Mouse (Mus musculus): ENCODE data around the gene Nacc1. TPM values are rescaled to one million over a fixed set of nuclear protein-coding genes. Genes with fewer than 3 reads are reported as not detected.

The Nacc1 gene
- polyA plus RNA-seq, 1 experiment from 2014 or later = 16.9 TPM

GRCm38 (mm10) chr8:84705960-84706359 is 18.3 kb upstream of the Nacc1 start:
- Histone ChIP-seq H3K36me3 (peaks cover 16% of the 10 kb centered on the region; the same call in 1 of the 2 replicates), H3K9ac (replicated peaks) (no peak overlapping the region)
- 2% methylated on average over 12 of the region's 12 CpGs for WGBS

GRCm38 (mm10) chr8:84704867-84705831 is 17.5 kb upstream of the Nacc1 start:
- Histone ChIP-seq H3K4me2 (peak overlapping the region; percentile 49), H3K4me1 (replicated peaks) (peaks cover 80% of the 10 kb centered on the region), H3K4me3 (replicated peaks) (peak overlapping the region; percentile 27), H3K27ac (no peak overlapping the region), H3K36me3 (peaks cover 15% of the 10 kb centered on the region), H3K27me3 (peaks cover 77% of the 10 kb centered on the region), H3K9ac (replicated peaks) (no peak overlapping the region), H3K9me3 (no peaks in the 10 kb centered on the region)
- WGBS = 2% methylated on average over 61 of the region's 61 CpGs
- no peak for ATAC-seq (ENCODE audit: insufficient number of reproducible peaks, insufficient read depth, low FRiP score, low TSS enrichment, low read depth)

More at GRCm38 (mm10) chr8:84705960-84706359, 18.3 kb upstream of the Nacc1 start:
- H3K27ac ChIP-seq = no peak overlapping the region
- ATAC-seq (ENCODE audit: insufficient number of reproducible peaks, insufficient read depth, low FRiP score, low TSS enrichment, low read depth) = no peak
- H3K27me3 ChIP-seq = peaks cover 76% of the 10 kb centered on the region
- H3K9me3 ChIP-seq = no peaks in the 10 kb centered on the region
- peak overlapping the region; percentile 49 for H3K4me2 ChIP-seq
- peaks cover 82% of the 10 kb centered on the region for H3K4me1 ChIP-seq (replicated peaks)
- peak overlapping the region; percentile 27 for H3K4me3 ChIP-seq (replicated peaks)

- peak overlapping the region; percentile 49 for H3K4me2 ChIP-seq
- H3K27ac ChIP-seq = peak overlapping the region; percentile 29; the same call in 1 of the 2 replicates
- peaks cover 77% of the 10 kb centered on the region for H3K27me3 ChIP-seq
- H3K36me3 ChIP-seq = peaks cover 21% of the 10 kb centered on the region
- H3K9me3 ChIP-seq = no peaks in the 10 kb centered on the region
- no peak for ATAC-seq (ENCODE audit: insufficient number of reproducible peaks, insufficient read depth, low FRiP score, low TSS enrichment, low read depth)
- H3K9ac ChIP-seq (replicated peaks) = no peak overlapping the region; the same call in 1 of the 2 replicates
- peaks cover 74% of the 10 kb centered on the region for H3K4me1 ChIP-seq (replicated peaks)
- peak overlapping the region; percentile 27 for H3K4me3 ChIP-seq (replicated peaks)
- under 1% methylated on average over 16 of the region's 16 CpGs for WGBS
These were observed 16.7 kb upstream of the Nacc1 start for GRCm38 (mm10) chr8:84704356-84704755.

GRCm38 (mm10) chr8:84703466-84704249 is 16.0 kb upstream of the Nacc1 start:
- WGBS = 8% methylated on average over 38 of the region's 38 CpGs
- Histone ChIP-seq H3K9ac (replicated peaks) (no peak overlapping the region; the same call in 1 of the 2 replicates), H3K4me1 (replicated peaks) (peaks cover 67% of the 10 kb centered on the region), H3K36me3 (peaks cover 24% of the 10 kb centered on the region), H3K4me2 (peak overlapping the region; percentile 49), H3K27me3 (peaks cover 73% of the 10 kb centered on the region), H3K9me3 (no peaks in the 10 kb centered on the region), H3K4me3 (replicated peaks) (peak overlapping the region; percentile 27), H3K27ac (peak overlapping the region; percentile 29; the same call in 1 of the 2 replicates)
- ATAC-seq (ENCODE audit: insufficient number of reproducible peaks, insufficient read depth, low FRiP score, low TSS enrichment, low read depth) = no peak

GRCm38 (mm10) chr8:84702963-84703465 is 15.4 kb upstream of the Nacc1 start:
- Histone ChIP-seq H3K27ac (0 out of 2 replicates have a peak overlapping the region, but pooled peaks have one; percentile 31), H3K4me1 (replicated peaks) (peaks cover 63% of the 10 kb centered on the region), H3K4me2 (peak overlapping the region; percentile 13), H3K4me3 (replicated peaks) (peak overlapping the region; percentile 19; the same call in 1 of the 2 replicates), H3K9ac (replicated peaks) (no peak overlapping the region), H3K36me3 (peaks cover 27% of the 10 kb centered on the region), H3K9me3 (no peaks in the 10 kb centered on the region), H3K27me3 (peaks cover 66% of the 10 kb centered on the region)
- ATAC-seq (ENCODE audit: insufficient number of reproducible peaks, insufficient read depth, low FRiP score, low TSS enrichment, low read depth) = no peak
- 79% methylated on average over 6 of the region's 6 CpGs for WGBS

GRCm38 (mm10) chr8:84702561-84702960 is 14.9 kb upstream of the Nacc1 start:
- Histone ChIP-seq H3K27me3 (peaks cover 62% of the 10 kb centered on the region), H3K9ac (replicated peaks) (no peak overlapping the region), H3K4me3 (replicated peaks) (peak overlapping the region; percentile 19), H3K9me3 (no peaks in the 10 kb centered on the region), H3K4me2 (peak overlapping the region; percentile 13), H3K27ac (0 out of 2 replicates have a peak overlapping the region, but pooled peaks have one; percentile 31), H3K36me3 (peaks cover 27% of the 10 kb centered on the region), H3K4me1 (replicated peaks) (peaks cover 58% of the 10 kb centered on the region)
- ATAC-seq (ENCODE audit: insufficient number of reproducible peaks, insufficient read depth, low FRiP score, low TSS enrichment, low read depth) = no peak
- 78% methylated on average over 9 of the region's 9 CpGs for WGBS

GRCm38 (mm10) chr8:84700941-84701911 is 13.6 kb upstream of the Nacc1 start, which contains the start of gene Lyl1:
Gene Lyl1, plus strand, starts transcription at chr8:84701457.
- WGBS = 10% methylated on average over 34 of the region's 34 CpGs
- Histone ChIP-seq H3K36me3 (peaks cover 40% of the 10 kb centered on the region), H3K27ac (0 out of 2 replicates have a peak within 1 kb of the TSS, but pooled peaks have one; percentile 69), H3K4me3 (replicated peaks) (peak within 1 kb of the TSS; percentile 19), H3K4me2 (peak within 1 kb of the TSS; percentile 35; the same call in 1 of the 2 replicates), H3K27me3 (peaks cover 49% of the 10 kb centered on the region), H3K9me3 (no peaks in the 10 kb centered on the region), H3K4me1 (replicated peaks) (peaks cover 45% of the 10 kb centered on the region), H3K9ac (replicated peaks) (peak within 1 kb of the TSS; percentile 46)
- 0 out of 2 replicates have a peak, but pooled peaks have one; percentile 10 for ATAC-seq (ENCODE audit: insufficient number of reproducible peaks, insufficient read depth, low FRiP score, low TSS enrichment, low read depth)

GRCm38 (mm10) chr8:84700526-84700925 is 12.9 kb upstream of the Nacc1 start:
- peaks cover 45% of the 10 kb centered on the region for H3K36me3 ChIP-seq
- no peak for ATAC-seq (ENCODE audit: insufficient number of reproducible peaks, insufficient read depth, low FRiP score, low TSS enrichment, low read depth)
- H3K4me2 ChIP-seq = no peak overlapping the region
- H3K27me3 ChIP-seq = peaks cover 46% of the 10 kb centered on the region
- no peaks in the 10 kb centered on the region for H3K9me3 ChIP-seq
- peaks cover 41% of the 10 kb centered on the region for H3K4me1 ChIP-seq (replicated peaks)
- H3K27ac ChIP-seq = 0 out of 2 replicates have a peak overlapping the region, but pooled peaks have one; percentile 69
- WGBS = 87% methylated on average over 5 of the region's 5 CpGs
- H3K9ac ChIP-seq (replicated peaks) = no peak overlapping the region
- no peak overlapping the region for H3K4me3 ChIP-seq (replicated peaks)

- Histone ChIP-seq H3K4me2 (no peak overlapping the region), H3K4me3 (replicated peaks) (no peak overlapping the region), H3K36me3 (peaks cover 52% of the 10 kb centered on the region), H3K4me1 (replicated peaks) (peaks cover 34% of the 10 kb centered on the region), H3K9ac (replicated peaks) (no peak overlapping the region), H3K27ac (peak overlapping the region; percentile 69; the same call in 1 of the 2 replicates), H3K9me3 (no peaks in the 10 kb centered on the region), H3K27me3 (peaks cover 40% of the 10 kb centered on the region)
- ATAC-seq (ENCODE audit: insufficient number of reproducible peaks, insufficient read depth, low FRiP score, low TSS enrichment, low read depth) = no peak
- WGBS = 55% methylated on average over 7 of the region's 7 CpGs
These were observed 12.2 kb upstream of the Nacc1 start for GRCm38 (mm10) chr8:84699861-84700322.

Measured in limb, embryonic 12.5 days (tissue).